8 mouse cellular contexts compared by ENCODE assay signal in the genomic region with DNA sequence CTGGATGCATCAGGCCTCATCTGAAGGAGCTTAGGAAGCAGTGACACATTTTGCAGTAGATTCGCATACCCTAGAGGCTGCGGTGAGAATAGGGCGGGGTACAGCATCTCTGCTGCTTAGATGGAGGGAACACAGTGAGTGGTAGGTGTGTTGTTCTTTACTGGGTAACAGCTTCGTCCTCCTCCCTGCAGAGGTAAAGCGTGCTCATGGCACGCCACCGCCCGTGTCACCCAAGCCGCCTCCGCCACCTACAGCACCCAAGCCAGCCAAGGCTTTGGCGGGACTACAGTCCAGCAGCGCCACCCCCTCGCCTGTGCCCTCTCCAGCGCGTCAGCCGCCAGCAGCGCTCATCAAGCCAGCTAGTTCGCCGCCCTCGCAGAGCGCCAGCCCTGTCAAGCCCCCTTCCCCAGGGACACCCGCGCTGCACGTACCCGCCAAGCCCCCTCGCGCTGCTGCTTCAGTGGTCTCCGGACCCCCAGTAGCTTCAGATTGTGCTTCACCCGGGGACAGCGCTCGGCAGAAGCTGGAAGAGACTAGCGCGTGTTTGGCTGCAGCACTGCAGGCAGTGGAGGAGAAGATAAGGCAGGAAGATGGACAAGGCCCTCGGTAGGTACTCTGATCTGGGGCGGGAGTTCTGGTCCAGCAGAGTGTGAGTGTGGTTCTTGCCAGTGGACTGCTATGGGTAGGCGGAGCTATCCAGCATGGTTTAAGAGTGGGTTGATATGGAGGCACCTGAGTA. TPM values are rescaled to one million over a fixed set of nuclear protein-coding genes. Genes with fewer than 3 reads are reported as not detected.
DNase-seq lines count a peak whose midpoint lies in the region; ATAC-seq and TF ChIP-seq lines count a peak whose summit lies in the region.

No protein-coding gene starts in this region.

- peak overlapping the region; percentile 19; the same call in 1 of the 2 replicates for H3K4me2 ChIP-seq in embryonic facial prominence, embryonic 15.5 days (replicated peaks)
- H3K4me2 ChIP-seq in intestine, embryonic 16.5 days (ENCODE audit: low read depth, low read length): peak overlapping the region; percentile 48
- H3K4me2 ChIP-seq in midbrain, postnatal 0 days (ENCODE audit: low read depth, low read length, poor library complexity, severe bottlenecking): no peak overlapping the region
- no peak overlapping the region; the same call in 1 of the 2 replicates for H3K4me2 ChIP-seq in lung, postnatal 0 days (replicated peaks; ENCODE audit: low read depth, low read length)

- H3K4me1 ChIP-seq in embryonic facial prominence, embryonic 15.5 days: peaks cover 19% of the 10 kb centered on the region
- peaks cover 14% of the 10 kb centered on the region for H3K4me1 ChIP-seq in intestine, embryonic 16.5 days (ENCODE audit: control insufficient read depth, insufficient read depth, low read length)
- H3K4me1 ChIP-seq in midbrain, postnatal 0 days (ENCODE audit: insufficient read depth, low read length): no peaks in the 10 kb centered on the region
- H3K4me1 ChIP-seq in lung, postnatal 0 days (ENCODE audit: insufficient read depth, low read depth, low read length): no peaks in the 10 kb centered on the region

- peaks cover 33% of the 10 kb centered on the region for H3K36me3 ChIP-seq in embryonic facial prominence, embryonic 15.5 days
- peaks cover 19% of the 10 kb centered on the region for H3K36me3 ChIP-seq in intestine, embryonic 16.5 days (ENCODE audit: control insufficient read depth, insufficient read depth, low read length)
- peaks cover 94% of the 10 kb centered on the region for H3K36me3 ChIP-seq in midbrain, postnatal 0 days (ENCODE audit: insufficient read depth, low read length)
- H3K36me3 ChIP-seq in lung, postnatal 0 days (ENCODE audit: insufficient read depth, low read length): peaks cover 34% of the 10 kb centered on the region

- TF ChIP-seq CTCF in midbrain, postnatal 0 days (IDR thresholded peaks at IDR 0.05): peak; percentile 8; the same call in 1 of the 2 replicates
- TF ChIP-seq CTCF in lung, postnatal 0 days (IDR thresholded peaks at IDR 0.05): no peak

- no peak for DNase-seq in frontal cortex, postnatal 10 days (ENCODE audit: low spot score in 2 of 2)
- DNase-seq in R1 (ENCODE audit: low read depth, low spot score): peak; percentile 38
- DNase-seq in midbrain, postnatal 0 days (ENCODE audit: low spot score): peak; percentile 50
- no peak for DNase-seq in lung, postnatal 0 days (ENCODE audit: low spot score)
- no peak for DNase-seq in MN1 (ENCODE audit: low spot score)

- peak; percentile 73 for ATAC-seq in frontal cortex, adult (ENCODE audit: low TSS enrichment)
- no peak for ATAC-seq in embryonic facial prominence, embryonic 15.5 days (ENCODE audit: insufficient number of reproducible peaks, low FRiP score, low TSS enrichment, low read depth)
- peak; percentile 45 for ATAC-seq in intestine, embryonic 16.5 days
- peak; percentile 14; the same call in 1 of the 2 replicates for ATAC-seq in midbrain, postnatal 0 days (ENCODE audit: low FRiP score)
- no peak for ATAC-seq in lung, postnatal 0 days

- H3K4me3 ChIP-seq in embryonic facial prominence, embryonic 15.5 days (replicated peaks): no peak overlapping the region; the same call in 1 of the 2 replicates
- H3K4me3 ChIP-seq in intestine, embryonic 16.5 days (ENCODE audit: low read length): peak overlapping the region; percentile 24; the same call in 1 of the 2 replicates
- H3K4me3 ChIP-seq in midbrain, postnatal 0 days (ENCODE audit: low read depth, low read length): no peak overlapping the region
- H3K4me3 ChIP-seq in lung, postnatal 0 days (ENCODE audit: low read depth, low read length): no peak overlapping the region

- H3K27ac ChIP-seq in embryonic facial prominence, embryonic 15.5 days (replicated peaks): no peak overlapping the region
- H3K27ac ChIP-seq in intestine, embryonic 16.5 days (ENCODE audit: low read length): no peak overlapping the region
- peak overlapping the region; percentile 65 for H3K27ac ChIP-seq in midbrain, postnatal 0 days (ENCODE audit: low read depth, low read length)
- H3K27ac ChIP-seq in lung, postnatal 0 days (ENCODE audit: low read length): no peak overlapping the region

- no peaks in the 10 kb centered on the region for H3K27me3 ChIP-seq in embryonic facial prominence, embryonic 15.5 days
- H3K27me3 ChIP-seq in intestine, embryonic 16.5 days (replicated peaks; ENCODE audit: control insufficient read depth, insufficient read depth, low read length): no peaks in the 10 kb centered on the region
- no peaks in the 10 kb centered on the region for H3K27me3 ChIP-seq in midbrain, postnatal 0 days (ENCODE audit: insufficient read depth, low read length)
- H3K27me3 ChIP-seq in lung, postnatal 0 days (replicated peaks; ENCODE audit: insufficient read depth, low read length): no peaks in the 10 kb centered on the region

- no peaks in the 10 kb centered on the region for H3K9me3 ChIP-seq in embryonic facial prominence, embryonic 15.5 days (replicated peaks)
- no peaks in the 10 kb centered on the region for H3K9me3 ChIP-seq in intestine, embryonic 16.5 days (ENCODE audit: control insufficient read depth, low read length)
- H3K9me3 ChIP-seq in midbrain, postnatal 0 days (ENCODE audit: low read length): no peaks in the 10 kb centered on the region
- H3K9me3 ChIP-seq in lung, postnatal 0 days (ENCODE audit: low read length): no peaks in the 10 kb centered on the region

- H3K9ac ChIP-seq in embryonic facial prominence, embryonic 15.5 days: no peak overlapping the region
- H3K9ac ChIP-seq in intestine, embryonic 16.5 days (ENCODE audit: low read depth, low read length): peak overlapping the region; percentile 58
- H3K9ac ChIP-seq in midbrain, postnatal 0 days (replicated peaks; ENCODE audit: low read length, poor library complexity, severe bottlenecking): no peak overlapping the region
- H3K9ac ChIP-seq in lung, postnatal 0 days (replicated peaks; ENCODE audit: low read depth): no peak overlapping the region

- no peak for TF ChIP-seq EP300 in lung, postnatal 0 days (IDR thresholded peaks at IDR 0.05)

- WGBS in embryonic facial prominence, embryonic 15.5 days: 28% methylated on average over 36 of the region's 36 CpGs
- 33% methylated on average over 36 of the region's 36 CpGs for WGBS in intestine, embryonic 16.5 days
- WGBS in midbrain, postnatal 0 days: 29% methylated on average over 35 of the region's 36 CpGs
- WGBS in lung, postnatal 0 days: 35% methylated on average over 34 of the region's 36 CpGs

RNA-seq across cellular contexts. Expression of a gene that starts 18.1 kb away (rescaled TPM):
- 2.5 and 4.0 TPM in 2 replicates for polyA plus RNA-seq in embryonic facial prominence, embryonic 15.5 days (2015; fragmentation: Nextera tagmentation; extraction: Ambion mirVana)
- polyA plus RNA-seq in intestine, embryonic 16.5 days (2015; fragmentation: Nextera tagmentation; extraction: Ambion mirVana): 1.1 and 1.4 TPM in 2 replicates
- 151 and 153 TPM in 2 replicates for total RNA-seq in midbrain, postnatal 0 days (2014; rRNA removed)
- 43.9 and 47.5 TPM in 2 replicates for polyA plus RNA-seq in midbrain, postnatal 0 days (2015; fragmentation: Nextera tagmentation; extraction: Ambion mirVana)
- polyA plus RNA-seq in lung, postnatal 0 days (2015; fragmentation: Nextera tagmentation; extraction: Ambion mirVana): 0.15 and 0.33 TPM in 2 replicates

RNA-seq across cellular contexts. Expression of a gene that starts 21.2 kb away (rescaled TPM):
- 92.8 and 95.7 TPM in 2 replicates for polyA plus RNA-seq in embryonic facial prominence, embryonic 15.5 days (2015; fragmentation: Nextera tagmentation; extraction: Ambion mirVana)
- polyA plus RNA-seq in intestine, embryonic 16.5 days (2015; fragmentation: Nextera tagmentation; extraction: Ambion mirVana): 81.9 and 87.6 TPM in 2 replicates
- total RNA-seq in midbrain, postnatal 0 days (2014; rRNA removed): 175 and 179 TPM in 2 replicates
- polyA plus RNA-seq in midbrain, postnatal 0 days (2015; fragmentation: Nextera tagmentation; extraction: Ambion mirVana): 71.4 and 73.6 TPM in 2 replicates
- 65.3 and 66.8 TPM in 2 replicates for polyA plus RNA-seq in lung, postnatal 0 days (2015; fragmentation: Nextera tagmentation; extraction: Ambion mirVana)

RNA-seq across cellular contexts. Expression of a gene that starts 27.5 kb away (rescaled TPM):
- 3.7 and 4.3 TPM in 2 replicates for polyA plus RNA-seq in embryonic facial prominence, embryonic 15.5 days (2015; fragmentation: Nextera tagmentation; extraction: Ambion mirVana)
- 5.2 and 6.6 TPM in 2 replicates for polyA plus RNA-seq in intestine, embryonic 16.5 days (2015; fragmentation: Nextera tagmentation; extraction: Ambion mirVana)
- 4.4 and 7.6 TPM in 2 replicates for total RNA-seq in midbrain, postnatal 0 days (2014; rRNA removed)
- polyA plus RNA-seq in midbrain, postnatal 0 days (2015; fragmentation: Nextera tagmentation; extraction: Ambion mirVana): 15.5 and 17.7 TPM in 2 replicates
- polyA plus RNA-seq in lung, postnatal 0 days (2015; fragmentation: Nextera tagmentation; extraction: Ambion mirVana): 1.2 and 1.3 TPM in 2 replicates

RNA-seq across cellular contexts. Expression of a gene that starts 27.6 kb away (rescaled TPM):
- 27.2 and 28.8 TPM in 2 replicates for polyA plus RNA-seq in embryonic facial prominence, embryonic 15.5 days (2015; fragmentation: Nextera tagmentation; extraction: Ambion mirVana)
- polyA plus RNA-seq in intestine, embryonic 16.5 days (2015; fragmentation: Nextera tagmentation; extraction: Ambion mirVana): 25.1 and 26.0 TPM in 2 replicates
- 51.8 and 60.8 TPM in 2 replicates for total RNA-seq in midbrain, postnatal 0 days (2014; rRNA removed)
- 28.4 and 29.5 TPM in 2 replicates for polyA plus RNA-seq in midbrain, postnatal 0 days (2015; fragmentation: Nextera tagmentation; extraction: Ambion mirVana)
- polyA plus RNA-seq in lung, postnatal 0 days (2015; fragmentation: Nextera tagmentation; extraction: Ambion mirVana): 13.0 and 14.4 TPM in 2 replicates

RNA-seq across cellular contexts. Expression of a gene that starts 32.8 kb away (rescaled TPM):
- polyA plus RNA-seq in embryonic facial prominence, embryonic 15.5 days (2015; fragmentation: Nextera tagmentation; extraction: Ambion mirVana): 0.43 and 0.44 TPM in 2 replicates
- 0.34 and 0.40 TPM in 2 replicates for polyA plus RNA-seq in intestine, embryonic 16.5 days (2015; fragmentation: Nextera tagmentation; extraction: Ambion mirVana)
- 0.57 TPM in 1 of 2 replicates, not detected in the other for total RNA-seq in midbrain, postnatal 0 days (2014; rRNA removed)
- 0.83 and 0.95 TPM in 2 replicates for polyA plus RNA-seq in midbrain, postnatal 0 days (2015; fragmentation: Nextera tagmentation; extraction: Ambion mirVana)
- polyA plus RNA-seq in lung, postnatal 0 days (2015; fragmentation: Nextera tagmentation; extraction: Ambion mirVana): not detected in 2 replicates

Comparison
In these comparisons a context has a peak if more than half of its experiments do, and no peak if none do; other contexts are left out.
1. ATAC-seq: peak in frontal cortex, adult (single experiment), intestine, embryonic 16.5 days (single experiment) and midbrain, postnatal 0 days (single experiment); none in embryonic facial prominence, embryonic 15.5 days (single experiment) and lung, postnatal 0 days (single experiment).
2. DNase-seq: peak in R1 (single experiment) and midbrain, postnatal 0 days (single experiment); none in frontal cortex, postnatal 10 days (0 of 2), lung, postnatal 0 days (single experiment) and MN1 (single experiment).
3. H3K4me2 ChIP-seq: peak in embryonic facial prominence, embryonic 15.5 days (single experiment) and intestine, embryonic 16.5 days (single experiment); none in midbrain, postnatal 0 days (single experiment) and lung, postnatal 0 days (single experiment).